Mouse (Mus musculus): ENCODE data around the gene Armc2. TPM values are rescaled to one million over a fixed set of nuclear protein-coding genes. Genes with fewer than 3 reads are reported as not detected.

Armc2 gene
- total RNA-seq, 2 experiments from 2014 or later = 1.2 to 2.0 TPM

- DNase-seq (ENCODE audit: low spot score in 2 of 2) = no peak
These were observed 105.8 kb downstream of the Armc2 start for GRCm38 (mm10) chr10:41912290-41912994.

GRCm38 (mm10) chr10:41908899-41909298 lies 109.3 kb downstream of the Armc2 start:
- no peak for DNase-seq (ENCODE audit: low spot score in 2 of 2)

- no peak for DNase-seq (ENCODE audit: low spot score in 2 of 2)
These were observed 110.3 kb downstream of the Armc2 start for GRCm38 (mm10) chr10:41907950-41908349.

- DNase-seq (ENCODE audit: low spot score in 2 of 2) = no peak
These were observed 110.8 kb downstream of the Armc2 start for GRCm38 (mm10) chr10:41907473-41907872.

GRCm38 (mm10) chr10:41901864-41902263 lies 116.4 kb downstream of the Armc2 start:
- DNase-seq (ENCODE audit: low spot score in 2 of 2) = no peak

- no peak for DNase-seq (ENCODE audit: low spot score in 2 of 2)
These were observed 116.8 kb downstream of the Armc2 start for GRCm38 (mm10) chr10:41901456-41901855.

- DNase-seq (ENCODE audit: low spot score in 2 of 2) = no peak
These were observed 121.4 kb downstream of the Armc2 start for GRCm38 (mm10) chr10:41896865-41897264.

GRCm38 (mm10) chr10:41896425-41896824 lies 121.8 kb downstream of the Armc2 start:
- DNase-seq (ENCODE audit: low spot score in 2 of 2) = no peak

GRCm38 (mm10) chr10:41893433-41894411 lies 124.5 kb downstream of the Armc2 start:
- no peak for DNase-seq (ENCODE audit: low spot score in 2 of 2)

- DNase-seq (ENCODE audit: low spot score in 2 of 2) = no peak
These were observed 126.9 kb downstream of the Armc2 start for GRCm38 (mm10) chr10:41891312-41891711.

GRCm38 (mm10) chr10:41890537-41890936 lies 127.7 kb downstream of the Armc2 start:
- DNase-seq (ENCODE audit: low spot score in 2 of 2) = no peak

GRCm38 (mm10) chr10:41889566-41889965 lies 128.7 kb downstream of the Armc2 start:
- DNase-seq (ENCODE audit: low spot score in 2 of 2) = no peak

- no peak for DNase-seq (ENCODE audit: low spot score in 2 of 2)
These were observed 129.8 kb downstream of the Armc2 start for GRCm38 (mm10) chr10:41888365-41888941.

GRCm38 (mm10) chr10:41887080-41887821 lies 131.0 kb downstream of the Armc2 start:
- DNase-seq (ENCODE audit: low spot score in 2 of 2) = peak; percentile 91 to 94

- no peak for DNase-seq (ENCODE audit: low spot score in 2 of 2)
These were observed 134.3 kb downstream of the Armc2 start for GRCm38 (mm10) chr10:41883741-41884575.

- DNase-seq (ENCODE audit: low spot score in 2 of 2) = no peak
These were observed 136.8 kb downstream of the Armc2 start for GRCm38 (mm10) chr10:41881438-41881837.

GRCm38 (mm10) chr10:41880777-41881176 lies 137.5 kb downstream of the Armc2 start:
- DNase-seq (ENCODE audit: low spot score in 2 of 2) = no peak

- no peak for DNase-seq (ENCODE audit: low spot score in 2 of 2)
These were observed 138.0 kb downstream of the Armc2 start for GRCm38 (mm10) chr10:41880206-41880605.

- no peak for DNase-seq (ENCODE audit: low spot score in 2 of 2)
These were observed 138.6 kb downstream of the Armc2 start for GRCm38 (mm10) chr10:41879675-41880074.

- no peak for DNase-seq (ENCODE audit: low spot score in 2 of 2)
These were observed 139.9 kb downstream of the Armc2 start for GRCm38 (mm10) chr10:41878344-41878743.
